Mouse (Mus musculus) myocyte (in vitro differentiated cells): ENCODE measurements around the gene Gsap. TPM values are rescaled to one million over a fixed set of nuclear protein-coding genes. Genes with fewer than 3 reads are reported as not detected.

Experiments
- H3K27me3 ChIP-seq: one replicate; pipeline ENCODE4 v1.6.1; 2011; ENCODE audit not compliant: control insufficient read depth, insufficient read depth, insufficient read length
- H3K36me3 ChIP-seq: one replicate; pipeline ENCODE4 v1.6.1; 2011; ENCODE audit not compliant: control insufficient read depth, insufficient read depth
- H3K4me2 ChIP-seq: one replicate; pipeline ENCODE4 v1.6.1; 2011; ENCODE audit warnings: low read depth, control low read depth
- H3K4me3 ChIP-seq: one replicate; pipeline ENCODE4 v1.5.1; 2011; ENCODE audit warnings: mild to moderate bottlenecking, control low read depth, moderate library complexity
- H3K79me2 ChIP-seq: one replicate; pipeline ENCODE4 v1.6.1; 2011; ENCODE audit not compliant: control insufficient read depth, insufficient read depth
- H3ac ChIP-seq: one replicate; pipeline ENCODE4 v1.6.1; 2011; ENCODE audit not compliant: control insufficient read depth, insufficient read length
- CEBPB ChIP-seq: IDR thresholded peaks from 2 replicates; pipeline ENCODE4 v1.6.1; 2011; ENCODE audit warnings: mild to moderate bottlenecking, moderate library complexity; ENCODE audit not compliant: poor library complexity, insufficient read depth, severe bottlenecking
- E2F4 ChIP-seq: IDR thresholded peaks from one replicate; pipeline ENCODE4 v1.6.1; 2011; ENCODE audit warnings: mild to moderate bottlenecking, control low read depth, moderate library complexity; ENCODE audit not compliant: insufficient read depth
- MAX ChIP-seq: IDR thresholded peaks from one replicate; pipeline ENCODE4 v1.6.1; 2011; ENCODE audit warnings: low read depth, mild to moderate bottlenecking, control low read depth
- MYOD1 ChIP-seq, 3 experiments: IDR thresholded peaks; one replicate each; pipeline ENCODE4 v1.6.1; 2011; ENCODE audit warnings: control low read depth in 2 of 3, low read depth in 2 of 3, mild to moderate bottlenecking in 2 of 3, moderate library complexity in 1 of 3; ENCODE audit not compliant: insufficient read length in 2 of 3, control insufficient read depth in 1 of 3
- MYOG ChIP-seq, 3 experiments: IDR thresholded peaks; one replicate each; pipeline ENCODE4 v1.6.1; 2011; ENCODE audit warnings: control low read depth in 2 of 3, low read depth in 2 of 3, mild to moderate bottlenecking in 2 of 3; ENCODE audit not compliant: insufficient read length in 2 of 3, control insufficient read depth in 1 of 3, insufficient read depth in 1 of 3
- POLR2A ChIP-seq: IDR thresholded peaks from one replicate; pipeline ENCODE4 v1.6.1; 2011; ENCODE audit warnings: low read depth, mild to moderate bottlenecking, control low read depth, moderate library complexity; ENCODE audit not compliant: insufficient read length
- POLR2AphosphoS2 ChIP-seq: IDR thresholded peaks from one replicate; pipeline ENCODE4 v1.6.1; 2011; ENCODE audit warnings: low read depth, control low read depth; ENCODE audit not compliant: insufficient read length
- REST ChIP-seq: IDR thresholded peaks from one replicate; pipeline ENCODE4 v1.6.1; 2011; ENCODE audit warnings: mild to moderate bottlenecking, control low read depth, moderate library complexity; ENCODE audit not compliant: insufficient read depth, insufficient read length
- SRF ChIP-seq: IDR thresholded peaks from one replicate; pipeline ENCODE4 v1.6.1; 2011; ENCODE audit warnings: low read depth; ENCODE audit not compliant: control insufficient read depth, insufficient read length
- TCF12 ChIP-seq: IDR thresholded peaks from one replicate; pipeline ENCODE4 v1.6.1; 2011; ENCODE audit warnings: mild to moderate bottlenecking, control low read depth; ENCODE audit not compliant: poor library complexity, insufficient read depth, severe bottlenecking
- TCF3 ChIP-seq: IDR thresholded peaks from one replicate; pipeline ENCODE4 v1.6.1; 2011; ENCODE audit warnings: low read depth, control low read depth; ENCODE audit not compliant: insufficient read length
- USF1 ChIP-seq: IDR thresholded peaks from one replicate; pipeline ENCODE4 v1.6.1; 2011; ENCODE audit warnings: low read depth, mild to moderate bottlenecking, control low read depth, moderate library complexity
- polyA plus RNA-seq: library from polyadenylated mRNA; unstranded; fragments of >200 nt; fragmentation: generic; extraction: Trizol; gene quantifications from one replicate; pipeline ENCODE4 v1.2.1, GENCODE M21; 2012; ENCODE audit warnings: missing spikeins

The Gsap gene
- polyA plus RNA-seq, 1 experiment: 2.6 TPM

DNA sequence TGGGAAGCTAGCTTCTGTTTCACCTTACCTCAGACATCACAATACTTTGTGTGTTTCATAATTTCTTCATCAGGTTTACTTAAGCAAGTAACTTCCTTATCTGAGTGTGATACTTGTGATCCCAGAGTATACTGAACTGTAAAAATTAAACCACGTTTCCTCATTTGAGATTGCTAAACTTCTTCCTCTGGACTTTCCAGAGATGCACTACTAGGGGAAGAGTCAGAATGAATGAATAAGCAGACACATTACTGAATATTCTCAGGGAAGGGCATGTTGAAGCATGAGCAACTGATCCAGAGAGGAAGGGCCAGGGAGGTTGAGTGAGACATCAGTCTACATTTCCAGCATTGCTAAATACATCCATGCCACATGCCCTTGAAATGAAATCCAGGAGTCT, 3.0 kb downstream of the Gsap start:
- H3K27me3 ChIP-seq: no peaks in the 10 kb centered on the region
- no peak overlapping the region for H3K4me3 ChIP-seq
- H3ac ChIP-seq: no peak overlapping the region
- no peak overlapping the region for H3K4me2 ChIP-seq
- peaks cover 6% of the 10 kb centered on the region for H3K36me3 ChIP-seq
- no peak for TF ChIP-seq E2F4
- TF ChIP-seq MYOD1 (IDR thresholded peaks at IDR 0.05; ENCODE audit: control insufficient read depth in 1 of 3, insufficient read length in 2 of 3, low read depth in 2 of 3): no peak
- TF ChIP-seq MYOG (IDR thresholded peaks at IDR 0.05; ENCODE audit: control insufficient read depth in 1 of 3, insufficient read depth in 1 of 3, insufficient read length in 2 of 3, low read depth in 2 of 3): no peak
- no peak for TF ChIP-seq TCF12
- no peak for TF ChIP-seq REST
- no peak for TF ChIP-seq USF1
- peaks cover 8% of the 10 kb centered on the region for H3K79me2 ChIP-seq

DNA sequence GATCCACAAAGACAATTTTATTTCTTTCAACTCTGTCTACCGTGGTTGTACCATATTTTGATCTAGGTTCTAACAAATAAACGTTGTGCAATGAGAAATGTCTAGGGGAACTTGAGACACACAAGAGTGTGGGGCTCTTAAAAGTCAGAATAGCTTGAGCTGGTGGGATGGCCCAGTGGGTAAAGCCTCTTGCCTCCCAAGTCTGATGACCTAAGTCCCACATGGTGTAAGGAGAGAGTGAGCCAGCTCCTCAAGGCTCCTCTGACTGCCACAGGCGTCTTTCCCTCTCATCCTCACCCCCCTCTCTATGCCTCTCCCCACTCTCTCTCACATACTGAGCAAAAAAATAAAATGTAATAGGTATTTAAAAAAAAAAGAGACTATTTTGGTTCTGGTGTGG, 3.4 kb downstream of the Gsap start:
- TF ChIP-seq MAX (no peak), MYOG (IDR thresholded peaks at IDR 0.05; ENCODE audit: control insufficient read depth in 1 of 3, insufficient read depth in 1 of 3, insufficient read length in 2 of 3, low read depth in 2 of 3) (no peak), TCF12 (no peak), USF1 (no peak), REST (no peak), MYOD1 (IDR thresholded peaks at IDR 0.05; ENCODE audit: control insufficient read depth in 1 of 3, insufficient read length in 2 of 3, low read depth in 2 of 3) (no peak), E2F4 (no peak), POLR2A (no peak), CEBPB (no peak), POLR2AphosphoS2 (no peak), TCF3 (no peak), SRF (no peak)
- no peaks in the 10 kb centered on the region for H3K27me3 ChIP-seq

DNA sequence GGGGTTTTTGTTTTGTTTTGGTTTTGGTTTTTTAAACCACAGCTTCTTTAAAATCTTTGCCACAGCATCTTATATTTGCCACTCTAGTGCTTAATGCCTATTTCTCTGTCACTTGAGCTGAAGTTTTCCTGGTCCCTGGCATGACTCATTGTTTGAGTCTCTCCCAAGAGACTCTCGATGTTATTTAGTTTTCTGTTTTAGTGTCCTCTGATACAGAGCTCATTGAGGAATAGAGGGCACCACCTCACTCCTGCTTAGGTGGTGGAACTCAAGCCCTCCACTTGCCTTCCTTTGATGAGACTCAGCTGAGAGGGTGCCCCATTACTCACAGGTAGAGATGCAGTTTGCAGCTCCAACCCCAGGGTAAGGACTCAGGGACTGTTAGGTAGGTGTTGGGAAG, 17.4 kb downstream of the Gsap start:
- Histone ChIP-seq H3K79me2 (no peaks in the 10 kb centered on the region), H3K4me2 (peak overlapping the region; percentile 35), H3K36me3 (no peaks in the 10 kb centered on the region), H3ac (no peak overlapping the region), H3K27me3 (no peaks in the 10 kb centered on the region), H3K4me3 (no peak overlapping the region)
- no peak for TF ChIP-seq E2F4
- TF ChIP-seq POLR2A: no peak
- TF ChIP-seq SRF: no peak
- no peak for TF ChIP-seq TCF3
- TF ChIP-seq REST: no peak
- TF ChIP-seq TCF12: no peak
- no peak for TF ChIP-seq MAX
- TF ChIP-seq CEBPB: no peak
- no peak for TF ChIP-seq MYOD1 (IDR thresholded peaks at IDR 0.05; ENCODE audit: control insufficient read depth in 1 of 3, insufficient read length in 2 of 3, low read depth in 2 of 3)
- no peak for TF ChIP-seq POLR2AphosphoS2
- TF ChIP-seq USF1: no peak

More for the DNA sequence above, 3.4 kb downstream of the Gsap start:
- no peak overlapping the region for H3ac ChIP-seq
- no peak overlapping the region for H3K4me3 ChIP-seq
- no peak overlapping the region for H3K4me2 ChIP-seq
- peaks cover 8% of the 10 kb centered on the region for H3K79me2 ChIP-seq
- H3K36me3 ChIP-seq: peaks cover 9% of the 10 kb centered on the region

DNA sequence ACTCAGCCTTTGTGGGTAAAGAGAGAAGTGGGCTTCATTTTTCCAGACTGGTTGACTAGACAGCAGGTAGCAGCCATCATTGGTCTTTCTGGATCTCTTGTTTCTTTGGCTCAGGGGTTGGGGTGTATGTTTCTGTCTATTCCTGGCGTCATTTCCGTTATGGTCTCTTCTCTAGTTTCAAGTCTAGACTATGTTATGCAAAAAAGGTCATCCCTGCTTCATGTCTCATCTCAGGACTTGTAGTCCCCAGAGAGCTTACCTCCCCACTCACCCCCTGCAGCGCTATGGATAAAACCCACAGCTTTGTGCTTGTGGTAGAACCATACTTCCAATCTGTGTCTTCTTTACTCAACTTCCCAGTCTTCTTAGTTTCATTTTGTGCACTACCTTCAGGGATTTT, 18.1 kb downstream of the Gsap start:
- H3ac ChIP-seq: no peak overlapping the region
- TF ChIP-seq USF1: no peak
- TF ChIP-seq MAX: no peak
- no peak for TF ChIP-seq TCF12
- H3K4me3 ChIP-seq: no peak overlapping the region
- H3K36me3 ChIP-seq: no peaks in the 10 kb centered on the region
- no peaks in the 10 kb centered on the region for H3K79me2 ChIP-seq
- no peak overlapping the region for H3K4me2 ChIP-seq
- H3K27me3 ChIP-seq: no peaks in the 10 kb centered on the region

DNA sequence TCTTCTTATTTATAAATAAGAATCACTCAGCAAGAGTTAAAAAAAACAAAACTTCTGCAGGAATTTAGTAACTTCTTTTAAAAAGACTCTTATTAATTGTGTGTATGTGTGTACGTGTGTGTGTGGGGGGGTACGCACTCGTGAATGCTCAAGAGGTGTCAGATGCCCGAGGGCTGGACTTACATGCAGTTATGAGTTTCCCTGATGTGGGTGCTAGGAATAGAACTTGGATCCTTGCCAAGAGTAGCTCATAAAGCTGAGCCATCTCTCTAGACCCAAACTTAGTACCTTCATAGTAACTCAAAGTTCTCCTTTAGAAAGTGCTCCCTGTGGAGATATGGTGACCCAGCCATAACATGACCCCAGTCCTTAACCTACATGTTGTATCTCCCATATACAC, 20.0 kb downstream of the Gsap start:
- H3K4me2 ChIP-seq: no peak overlapping the region
- H3K79me2 ChIP-seq: no peaks in the 10 kb centered on the region
- TF ChIP-seq POLR2AphosphoS2 (no peak), MAX (no peak), USF1 (no peak), SRF (no peak), TCF12 (no peak), POLR2A (no peak), REST (no peak), CEBPB (no peak), TCF3 (no peak), E2F4 (no peak), MYOG (IDR thresholded peaks at IDR 0.05; ENCODE audit: control insufficient read depth in 1 of 3, insufficient read depth in 1 of 3, insufficient read length in 2 of 3, low read depth in 2 of 3) (no peak), MYOD1 (IDR thresholded peaks at IDR 0.05; ENCODE audit: control insufficient read depth in 1 of 3, insufficient read length in 2 of 3, low read depth in 2 of 3) (no peak)
- H3ac ChIP-seq: no peak overlapping the region
- H3K36me3 ChIP-seq: no peaks in the 10 kb centered on the region
- no peak overlapping the region for H3K4me3 ChIP-seq
- H3K27me3 ChIP-seq: no peaks in the 10 kb centered on the region
